Mouse (Mus musculus): ENCODE data around the gene Cdk5rap3. TPM values are rescaled to one million over a fixed set of nuclear protein-coding genes. Genes with fewer than 3 reads are reported as not detected.

Gene Cdk5rap3
- polyA plus RNA-seq, 1 experiment from 2014 or later: 98.2 TPM

- ATAC-seq (ENCODE audit: low FRiP score) (no peak), DNase-seq (ENCODE audit: low spot score) (peak; percentile 72)
- no peaks in the 10 kb centered on the region for H3K27me3 ChIP-seq (ENCODE audit: control insufficient read depth, insufficient read depth, low read length)
- no peaks in the 10 kb centered on the region for H3K9me3 ChIP-seq (ENCODE audit: control insufficient read depth, low read length)
- H3K9ac ChIP-seq (ENCODE audit: low read depth, low read length): no peak overlapping the region
- no peak overlapping the region for H3K4me3 ChIP-seq (ENCODE audit: low read depth, low read length)
- no peaks in the 10 kb centered on the region for H3K36me3 ChIP-seq (ENCODE audit: control insufficient read depth, insufficient read depth, low read length)
- H3K4me2 ChIP-seq (replicated peaks; ENCODE audit: low read depth, low read length): no peak overlapping the region
- 58% methylated on average over 10 of the region's 10 CpGs for WGBS
- no peaks in the 10 kb centered on the region for H3K4me1 ChIP-seq (replicated peaks; ENCODE audit: control insufficient read depth, insufficient read depth, low read length)
- H3K27ac ChIP-seq (ENCODE audit: low read depth, low read length): no peak overlapping the region
Observed at GRCm38 (mm10) chr11:96937549-96938425, 21.5 kb upstream of the Cdk5rap3 start.

- no peaks in the 10 kb centered on the region for H3K36me3 ChIP-seq (ENCODE audit: control insufficient read depth, insufficient read depth, low read length)
- no peak for ATAC-seq (ENCODE audit: low FRiP score)
- DNase-seq (ENCODE audit: low spot score): no peak
- H3K4me3 ChIP-seq (ENCODE audit: low read depth, low read length): no peak overlapping the region
- no peaks in the 10 kb centered on the region for H3K27me3 ChIP-seq (ENCODE audit: control insufficient read depth, insufficient read depth, low read length)
- H3K9ac ChIP-seq (ENCODE audit: low read depth, low read length): no peak overlapping the region
- no peak overlapping the region for H3K27ac ChIP-seq (ENCODE audit: low read depth, low read length)
- H3K4me1 ChIP-seq (replicated peaks; ENCODE audit: control insufficient read depth, insufficient read depth, low read length): no peaks in the 10 kb centered on the region
- no peak overlapping the region for H3K4me2 ChIP-seq (replicated peaks; ENCODE audit: low read depth, low read length)
- H3K9me3 ChIP-seq (ENCODE audit: control insufficient read depth, low read length): no peaks in the 10 kb centered on the region
- 88% methylated on average over 9 of the region's 9 CpGs for WGBS
Observed at GRCm38 (mm10) chr11:96935872-96936650, 19.8 kb upstream of the Cdk5rap3 start.

GRCm38 (mm10) chr11:96934921-96935356 lies 18.6 kb upstream of the Cdk5rap3 start:
- H3K4me2 ChIP-seq (replicated peaks; ENCODE audit: low read depth, low read length): peak overlapping the region; percentile 23
- peak; percentile 56 for ATAC-seq (ENCODE audit: low FRiP score)

GRCm38 (mm10) chr11:96933562-96934276 lies 17.4 kb upstream of the Cdk5rap3 start:
- H3K27ac ChIP-seq (ENCODE audit: low read depth, low read length): no peak overlapping the region

More at GRCm38 (mm10) chr11:96934921-96935356, 18.6 kb upstream of the Cdk5rap3 start:
- H3K27ac ChIP-seq (ENCODE audit: low read depth, low read length): peak overlapping the region; percentile 42; the same call in 1 of the 2 replicates
- no peaks in the 10 kb centered on the region for H3K27me3 ChIP-seq (ENCODE audit: control insufficient read depth, insufficient read depth, low read length)
- no peaks in the 10 kb centered on the region for H3K36me3 ChIP-seq (ENCODE audit: control insufficient read depth, insufficient read depth, low read length)
- peak; percentile 61 for DNase-seq (ENCODE audit: low spot score)
- WGBS: 21% methylated on average over 12 of the region's 12 CpGs
- no peak overlapping the region; the same call in 1 of the 2 replicates for H3K9ac ChIP-seq (ENCODE audit: low read depth, low read length)
- no peaks in the 10 kb centered on the region for H3K9me3 ChIP-seq (ENCODE audit: control insufficient read depth, low read length)
- H3K4me3 ChIP-seq (ENCODE audit: low read depth, low read length): no peak overlapping the region
- H3K4me1 ChIP-seq (replicated peaks; ENCODE audit: control insufficient read depth, insufficient read depth, low read length): no peaks in the 10 kb centered on the region

GRCm38 (mm10) chr11:96931327-96932062 lies 15.2 kb upstream of the Cdk5rap3 start:
- H3K27ac ChIP-seq (ENCODE audit: low read depth, low read length): no peak overlapping the region
- H3K9me3 ChIP-seq (ENCODE audit: control insufficient read depth, low read length): no peaks in the 10 kb centered on the region
- ATAC-seq (ENCODE audit: low FRiP score) (no peak), DNase-seq (ENCODE audit: low spot score) (no peak)
- WGBS: 69% methylated on average over 8 of the region's 8 CpGs
- no peak overlapping the region for H3K9ac ChIP-seq (ENCODE audit: low read depth, low read length)
- peaks cover 9% of the 10 kb centered on the region; the same call in 1 of the 2 replicates for H3K27me3 ChIP-seq (ENCODE audit: control insufficient read depth, insufficient read depth, low read length)
- no peaks in the 10 kb centered on the region for H3K4me1 ChIP-seq (replicated peaks; ENCODE audit: control insufficient read depth, insufficient read depth, low read length)
- no peak overlapping the region for H3K4me3 ChIP-seq (ENCODE audit: low read depth, low read length)
- no peaks in the 10 kb centered on the region for H3K36me3 ChIP-seq (ENCODE audit: control insufficient read depth, insufficient read depth, low read length)
- no peak overlapping the region for H3K4me2 ChIP-seq (replicated peaks; ENCODE audit: low read depth, low read length)

More at GRCm38 (mm10) chr11:96933562-96934276, 17.4 kb upstream of the Cdk5rap3 start:
- Histone ChIP-seq H3K4me1 (replicated peaks; ENCODE audit: control insufficient read depth, insufficient read depth, low read length) (no peaks in the 10 kb centered on the region), H3K36me3 (ENCODE audit: control insufficient read depth, insufficient read depth, low read length) (no peaks in the 10 kb centered on the region), H3K9ac (ENCODE audit: low read depth, low read length) (no peak overlapping the region), H3K4me2 (replicated peaks; ENCODE audit: low read depth, low read length) (no peak overlapping the region), H3K27me3 (ENCODE audit: control insufficient read depth, insufficient read depth, low read length) (peaks cover 5% of the 10 kb centered on the region; the same call in 1 of the 2 replicates), H3K4me3 (ENCODE audit: low read depth, low read length) (no peak overlapping the region), H3K9me3 (ENCODE audit: control insufficient read depth, low read length) (no peaks in the 10 kb centered on the region)
- ATAC-seq (ENCODE audit: low FRiP score) (no peak), DNase-seq (ENCODE audit: low spot score) (no peak)
- 91% methylated on average over 13 of the region's 13 CpGs for WGBS

- ATAC-seq (ENCODE audit: low FRiP score) (no peak), DNase-seq (ENCODE audit: low spot score) (no peak)
- 67% methylated on average over 9 of the region's 9 CpGs for WGBS
- Histone ChIP-seq H3K4me1 (replicated peaks; ENCODE audit: control insufficient read depth, insufficient read depth, low read length) (no peaks in the 10 kb centered on the region), H3K4me3 (ENCODE audit: low read depth, low read length) (no peak overlapping the region), H3K9ac (ENCODE audit: low read depth, low read length) (no peak overlapping the region), H3K27ac (ENCODE audit: low read depth, low read length) (no peak overlapping the region), H3K4me2 (replicated peaks; ENCODE audit: low read depth, low read length) (no peak overlapping the region), H3K36me3 (ENCODE audit: control insufficient read depth, insufficient read depth, low read length) (no peaks in the 10 kb centered on the region), H3K9me3 (ENCODE audit: control insufficient read depth, low read length) (no peaks in the 10 kb centered on the region), H3K27me3 (ENCODE audit: control insufficient read depth, insufficient read depth, low read length) (peaks cover 9% of the 10 kb centered on the region; the same call in 1 of the 2 replicates)
Observed at GRCm38 (mm10) chr11:96929766-96930331, 13.6 kb upstream of the Cdk5rap3 start.

GRCm38 (mm10) chr11:96929096-96929765 lies 12.9 kb upstream of the Cdk5rap3 start:
- no peak overlapping the region for H3K9ac ChIP-seq (ENCODE audit: low read depth, low read length)
- no peaks in the 10 kb centered on the region for H3K4me1 ChIP-seq (replicated peaks; ENCODE audit: control insufficient read depth, insufficient read depth, low read length)
- no peak overlapping the region for H3K4me3 ChIP-seq (ENCODE audit: low read depth, low read length)
- H3K27me3 ChIP-seq (ENCODE audit: control insufficient read depth, insufficient read depth, low read length): peaks cover 9% of the 10 kb centered on the region; the same call in 1 of the 2 replicates
- 20% methylated on average over 13 of the region's 13 CpGs for WGBS
- no peaks in the 10 kb centered on the region for H3K36me3 ChIP-seq (ENCODE audit: control insufficient read depth, insufficient read depth, low read length)
- no peak overlapping the region for H3K4me2 ChIP-seq (replicated peaks; ENCODE audit: low read depth, low read length)
- H3K27ac ChIP-seq (ENCODE audit: low read depth, low read length): no peak overlapping the region
- no peaks in the 10 kb centered on the region for H3K9me3 ChIP-seq (ENCODE audit: control insufficient read depth, low read length)
- DNase-seq (ENCODE audit: low spot score) (no peak), ATAC-seq (ENCODE audit: low FRiP score) (no peak)
